Mouse (Mus musculus) ZHBTc4 (cell line): Measurements from ENCODE around the gene Ccdc162.

Source experiments
- DNase-seq: peaks from one replicate; pipeline ENCODE4 v3.0.0-alpha.2; 2011; ENCODE audit warnings: low read depth, low spot score

Ccdc162 gene

DNA sequence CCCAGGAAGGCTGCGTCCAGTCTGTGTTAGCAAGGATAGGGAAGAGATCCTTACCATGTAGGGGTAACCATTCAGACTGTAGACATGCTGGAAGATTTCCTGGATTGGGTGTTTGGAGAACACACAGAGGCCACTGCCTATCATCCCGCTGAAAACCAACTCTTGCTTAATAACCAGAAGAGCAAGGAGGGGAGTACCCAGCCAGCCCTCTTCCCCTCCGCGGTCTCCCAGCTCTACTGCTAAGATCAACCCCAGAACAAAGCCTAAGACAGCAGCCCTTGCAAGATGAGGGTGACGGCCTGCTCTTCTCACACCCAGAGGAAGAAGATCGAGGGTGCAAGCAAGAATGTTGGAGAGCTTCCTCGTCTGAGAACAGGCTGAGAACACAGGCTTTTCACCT lies 227.6 kb downstream of the Ccdc162 start:
- DNase-seq: no peak
